Mouse (Mus musculus) forebrain, postnatal 0 days (tissue): ENCODE data around the gene Tacr2. TPM values are rescaled to one million over a fixed set of nuclear protein-coding genes. Genes with fewer than 3 reads are reported as not detected.

ENCODE experiments used
- ATAC-seq: fragments of 200-750 bp; cut with Nextera tagmentation; 2 replicates; pipeline ENCODE4 v1.8.0; 2017; ENCODE audit warnings: mild to moderate bottlenecking, moderate library complexity
- DNase-seq: peaks from one replicate; pipeline ENCODE4 v3.0.0-alpha.2; 2015
- H3K27ac ChIP-seq: fragments of 300-500 bp; sonication (generic); 2 replicates; pipeline ENCODE4 v1.5.1; 2014; ENCODE audit warnings: low read depth, mild to moderate bottlenecking, antibody characterized with exemption, low read length, moderate library complexity, mixed read lengths
- H3K27me3 ChIP-seq: fragments of 300-500 bp; sonication (generic); 2 replicates; pipeline ENCODE4 v1.6.1; 2014; ENCODE audit warnings: mild to moderate bottlenecking, low read length, mixed read lengths; ENCODE audit not compliant: insufficient read depth
- H3K36me3 ChIP-seq: fragments of 300-500 bp; sonication (generic); 2 replicates; pipeline ENCODE4 v1.6.1; 2014; ENCODE audit warnings: mild to moderate bottlenecking, moderate library complexity; ENCODE audit not compliant: insufficient read depth
- H3K4me1 ChIP-seq: fragments of 300-500 bp; sonication (generic); 2 replicates; pipeline ENCODE4 v1.6.1; 2014; ENCODE audit warnings: antibody characterized with exemption; ENCODE audit not compliant: insufficient read depth
- H3K4me2 ChIP-seq: fragments of 300-500 bp; sonication (generic); 2 replicates; pipeline ENCODE4 v1.6.1; 2014; ENCODE audit warnings: low read depth, mild to moderate bottlenecking, moderate library complexity
- H3K4me3 ChIP-seq: fragments of 300-500 bp; sonication (generic); 2 replicates; pipeline ENCODE4 v1.5.1; 2014; ENCODE audit warnings: low read depth, low read length, mixed read lengths
- H3K9ac ChIP-seq: fragments of 300-500 bp; sonication (generic); 2 replicates; pipeline ENCODE4 v1.6.1; 2014; ENCODE audit warnings: mild to moderate bottlenecking
- H3K9me3 ChIP-seq: fragments of 300-500 bp; sonication (generic); 2 replicates; pipeline ENCODE4 v1.6.1; 2016; ENCODE audit warnings: low read length
- CTCF ChIP-seq: sonication (generic); IDR thresholded peaks from 2 replicates; pipeline ENCODE4 v1.5.1; 2016; ENCODE audit warnings: antibody characterized with exemption, control low read depth, low read depth
- WGBS: fragments of 180-500 bp; shearing (Covaris S2); extraction: QIAGEN DNeasy Blood & Tissue Kit; methylation state at CpG from one replicate; pipeline ENCODE4 v1.1.7; 2014; 5-methylcytosine and 5-hydroxymethylcytosine counted together
- polyA plus RNA-seq: library from polyadenylated mRNA; unstranded; fragments of >200 nt; fragmentation: Nextera tagmentation; extraction: Ambion mirVana; gene quantifications from 2 replicates; pipeline ENCODE4 v1.2.1, GENCODE M21; 2015
- total RNA-seq: library from RNA; depleted of rRNA; stranded (reverse); fragments of >200 nt; gene quantifications from 2 replicates; pipeline ENCODE4 v1.2.3, GENCODE M21; 2014

Gene Tacr2
- total and polyA plus RNA-seq, 2 experiments from 2014 or later, result not detected

- Histone ChIP-seq H3K27ac (no peak overlapping the region), H3K4me3 (no peak overlapping the region), H3K27me3 (no peaks in the 10 kb centered on the region), H3K4me1 (no peaks in the 10 kb centered on the region), H3K4me2 (no peak overlapping the region), H3K9ac (no peak overlapping the region), H3K36me3 (no peaks in the 10 kb centered on the region), H3K9me3 (no peaks in the 10 kb centered on the region)
- DNase-seq, result no peak
- 48% methylated on average over 8 of the region's 8 CpGs for WGBS
- no peak for ATAC-seq
- no peak for TF ChIP-seq CTCF
Observed at GRCm38 (mm10) chr10:62217196-62217595, 35.0 kb upstream of the Tacr2 start.

- Histone ChIP-seq H3K4me1 (no peaks in the 10 kb centered on the region), H3K9ac (no peak overlapping the region), H3K27ac (no peak overlapping the region), H3K9me3 (no peaks in the 10 kb centered on the region), H3K27me3 (no peaks in the 10 kb centered on the region), H3K36me3 (no peaks in the 10 kb centered on the region), H3K4me3 (no peak overlapping the region), H3K4me2 (no peak overlapping the region)
- ATAC-seq (no peak), DNase-seq (no peak)
- TF ChIP-seq CTCF, result no peak
- 89% methylated on average over 19 of the region's 19 CpGs for WGBS
Observed at GRCm38 (mm10) chr10:62218044-62218788, 34.0 kb upstream of the Tacr2 start.

- Histone ChIP-seq H3K36me3 (no peaks in the 10 kb centered on the region), H3K4me3 (no peak overlapping the region), H3K27me3 (no peaks in the 10 kb centered on the region), H3K27ac (no peak overlapping the region), H3K9me3 (no peaks in the 10 kb centered on the region), H3K4me1 (no peaks in the 10 kb centered on the region), H3K9ac (no peak overlapping the region), H3K4me2 (no peak overlapping the region)
- ATAC-seq (no peak), DNase-seq (no peak)
- 73% methylated on average over 7 of the region's 7 CpGs for WGBS
- no peak for TF ChIP-seq CTCF
Observed at GRCm38 (mm10) chr10:62218789-62219172, 33.5 kb upstream of the Tacr2 start.

DNA sequence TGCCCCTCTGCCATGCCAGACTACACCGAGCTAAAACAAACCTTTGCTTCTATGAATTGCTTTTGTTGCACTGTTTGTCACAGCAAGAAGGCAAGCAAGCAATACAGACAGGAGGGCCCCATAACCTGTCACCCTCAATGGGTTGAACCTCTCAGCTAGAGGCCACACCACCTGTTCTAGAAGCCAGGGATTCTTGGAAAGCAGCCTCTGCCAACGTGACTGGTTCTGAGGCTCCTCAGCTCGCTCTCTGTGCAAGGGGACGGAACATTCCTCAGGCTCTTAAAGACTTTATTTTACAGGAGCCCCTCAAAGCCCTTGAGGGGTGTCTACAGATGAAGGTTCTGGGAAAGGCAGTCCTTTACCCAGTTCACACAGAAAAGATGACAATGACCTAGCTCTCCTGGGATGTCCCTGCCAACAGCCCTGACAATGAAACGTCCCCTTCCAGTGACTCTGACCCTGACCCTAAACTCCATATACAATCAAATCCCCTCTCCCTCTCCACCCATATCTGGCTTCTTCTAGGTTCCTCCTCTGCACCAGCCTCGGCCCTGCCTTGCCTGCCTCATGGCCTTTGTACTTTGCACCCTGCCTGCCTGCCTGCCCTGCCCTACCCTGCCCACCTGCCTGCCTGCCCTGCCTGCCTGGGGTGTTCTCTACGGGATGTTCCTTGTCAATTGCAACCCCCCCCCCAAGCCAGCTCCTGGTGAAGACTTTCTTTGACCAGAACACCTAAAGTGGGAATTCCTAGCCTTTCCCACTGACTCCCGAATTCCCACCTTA, 31.3 kb upstream of the Tacr2 start:
- DNase-seq (no peak), ATAC-seq (no peak)
- Histone ChIP-seq H3K27ac (no peak overlapping the region), H3K4me1 (no peaks in the 10 kb centered on the region), H3K36me3 (no peaks in the 10 kb centered on the region), H3K9ac (no peak overlapping the region), H3K4me2 (no peak overlapping the region), H3K27me3 (no peaks in the 10 kb centered on the region), H3K4me3 (no peak overlapping the region), H3K9me3 (no peaks in the 10 kb centered on the region)
- no peak for TF ChIP-seq CTCF
- 80% methylated on average over 8 of the region's 8 CpGs for WGBS

DNA sequence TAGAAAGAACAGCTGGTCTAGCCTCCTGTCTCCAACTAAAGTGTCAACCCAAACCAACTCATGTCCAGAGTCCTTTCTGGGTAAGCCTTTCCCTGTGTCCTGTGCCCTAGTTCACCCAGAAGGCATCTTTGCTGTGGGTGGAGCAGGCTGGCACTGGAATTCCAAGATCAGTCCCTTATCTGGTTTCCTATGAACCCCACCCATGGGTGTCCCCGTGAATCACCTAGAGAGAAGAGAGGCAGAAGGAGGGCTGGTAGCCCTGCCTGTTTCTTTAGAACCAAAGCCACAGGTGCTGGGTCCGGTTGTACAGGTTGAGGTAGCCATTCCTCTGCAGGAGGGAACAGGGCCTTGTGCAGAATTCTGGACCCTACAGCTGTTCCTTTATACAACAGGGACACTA, 30.6 kb upstream of the Tacr2 start:
- Histone ChIP-seq H3K36me3 (no peaks in the 10 kb centered on the region), H3K4me2 (no peak overlapping the region), H3K9me3 (no peaks in the 10 kb centered on the region), H3K27me3 (no peaks in the 10 kb centered on the region), H3K4me1 (no peaks in the 10 kb centered on the region), H3K4me3 (no peak overlapping the region), H3K9ac (no peak overlapping the region), H3K27ac (no peak overlapping the region)
- WGBS, result 91% methylated on average over 2 of the region's 2 CpGs
- no peak for ATAC-seq
- DNase-seq, result no peak
- no peak for TF ChIP-seq CTCF

- no peaks in the 10 kb centered on the region for H3K27me3 ChIP-seq
- ATAC-seq (no peak), DNase-seq (no peak)
- H3K4me3 ChIP-seq, result no peak overlapping the region
- no peaks in the 10 kb centered on the region for H3K36me3 ChIP-seq
- TF ChIP-seq CTCF, result no peak
- no peak overlapping the region for H3K9ac ChIP-seq
- H3K27ac ChIP-seq, result no peak overlapping the region
- H3K4me2 ChIP-seq, result no peak overlapping the region
- H3K4me1 ChIP-seq, result no peaks in the 10 kb centered on the region
- WGBS, result 85% methylated on average over 17 of the region's 17 CpGs
- H3K9me3 ChIP-seq, result no peaks in the 10 kb centered on the region
Observed at GRCm38 (mm10) chr10:62222777-62223176, 29.5 kb upstream of the Tacr2 start.

DNA sequence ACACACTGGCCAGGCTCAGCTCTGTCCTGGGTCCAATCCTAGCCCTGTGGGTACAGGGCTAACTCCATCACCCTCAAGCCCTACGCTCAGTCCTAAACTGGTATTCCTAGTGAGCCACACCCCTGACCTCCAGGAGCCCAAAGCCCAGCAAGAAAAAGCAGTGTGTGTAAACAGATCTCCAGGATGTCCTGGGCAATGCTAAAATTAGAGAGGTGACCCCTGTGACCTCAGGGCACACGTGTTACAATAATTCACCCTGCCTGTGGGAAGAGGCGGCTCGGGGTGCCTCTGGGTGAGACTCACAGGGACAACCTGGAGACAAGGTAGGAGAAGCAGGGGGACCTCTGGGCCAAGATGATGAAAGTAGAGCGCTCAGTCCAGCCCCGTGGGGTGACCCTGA, 28.0 kb upstream of the Tacr2 start:
- DNase-seq (no peak), ATAC-seq (no peak)
- Histone ChIP-seq H3K4me3 (no peak overlapping the region), H3K9ac (no peak overlapping the region), H3K4me1 (no peaks in the 10 kb centered on the region), H3K9me3 (no peaks in the 10 kb centered on the region), H3K4me2 (no peak overlapping the region), H3K36me3 (no peaks in the 10 kb centered on the region), H3K27ac (no peak overlapping the region), H3K27me3 (no peaks in the 10 kb centered on the region)
- WGBS, result 86% methylated on average over 6 of the region's 6 CpGs
- TF ChIP-seq CTCF, result no peak
